Comparison of ENCODE assay signal across 9 mouse cellular contexts in the genomic region with DNA sequence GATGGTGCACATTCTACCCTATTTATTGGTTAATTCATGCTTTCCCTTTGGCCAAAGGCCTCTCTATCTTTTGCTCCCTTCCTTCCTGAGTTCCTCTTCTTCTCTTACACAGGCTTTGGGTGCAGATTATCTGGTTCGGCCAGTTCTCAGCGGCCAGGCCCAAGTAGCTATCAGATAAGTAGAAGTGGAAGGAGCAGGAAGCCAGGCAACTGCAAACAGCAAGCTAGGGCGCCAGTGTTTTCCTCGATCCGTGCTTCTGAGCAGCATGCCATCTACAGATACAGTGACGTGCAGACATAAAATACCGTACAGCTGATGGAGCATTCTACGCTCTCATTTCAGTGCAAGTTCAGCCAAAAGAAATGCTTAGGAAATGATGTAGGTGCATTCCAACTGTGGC. TPM values are rescaled to one million over a fixed set of nuclear protein-coding genes. Genes with fewer than 3 reads are reported as not detected.
DNase-seq lines count a peak whose midpoint lies in the region; ATAC-seq lines count a peak whose summit lies in the region.
"Had no signal": no experiment of that assay in that cellular context is flagged by ENCODE, and none has a peak within 500 bp of the region (broad histone marks: within the 10 kb centered on the region; RNA-seq: fewer than 3 reads in every experiment).

No protein-coding gene starts in this region.

- 88% methylated on average over 8 of the region's 8 CpGs for WGBS in limb, embryonic 12.5 days
- WGBS in limb, embryonic 10.5 days = 94% methylated on average over 8 of the region's 8 CpGs
- 95% methylated on average over 8 of the region's 8 CpGs for WGBS in midbrain, embryonic 11.5 days

- ATAC-seq in limb, embryonic 12.5 days (ENCODE audit: insufficient number of reproducible peaks, insufficient read depth, low FRiP score, low TSS enrichment, low read depth) = no peak
- ATAC-seq in hematopoietic stem cell, adult 5-6 weeks (replicated peaks in 1 of 2; ENCODE audit: insufficient read depth in 1 of 2, low FRiP score in 2 of 2, low TSS enrichment in 1 of 2, low read depth in 1 of 2, poor library complexity in 2 of 2, severe bottlenecking in 2 of 2) = peak; percentile 66 to 74
- peak; percentile 49 for ATAC-seq in megakaryocyte, adult 5-6 weeks (ENCODE audit: poor library complexity, severe bottlenecking)
- ATAC-seq in midbrain, embryonic 11.5 days (ENCODE audit: low FRiP score) = no peak
- ATAC-seq: inflammation-experienced regulatory T-cells, adult 6 months had no signal

- peaks cover 12% of the 10 kb centered on the region; the same call in 1 of the 2 replicates for H3K4me1 ChIP-seq in limb, embryonic 12.5 days (replicated peaks)
- 0 out of 2 replicates have a peak, but pooled peaks cover 5% of the 10 kb centered on the region for H3K4me1 ChIP-seq in limb, embryonic 10.5 days
- H3K4me1 ChIP-seq in midbrain, embryonic 11.5 days (ENCODE audit: control insufficient read depth, insufficient read depth, low read length) = no peaks in the 10 kb centered on the region

- H3K4me2 ChIP-seq in limb, embryonic 12.5 days = no peak overlapping the region
- no peak overlapping the region for H3K4me2 ChIP-seq in midbrain, embryonic 11.5 days
- H3K4me2 ChIP-seq: embryonic facial prominence, embryonic 12.5 days had no signal

- H3K4me3 ChIP-seq in limb, embryonic 12.5 days (replicated peaks) = no peak overlapping the region
- no peak overlapping the region for H3K4me3 ChIP-seq in limb, embryonic 10.5 days
- no peak overlapping the region for H3K4me3 ChIP-seq in midbrain, embryonic 11.5 days (ENCODE audit: low read depth, low read length)
- H3K4me3 ChIP-seq: embryonic facial prominence, embryonic 12.5 days had no signal

- no peaks in the 10 kb centered on the region for H3K9me3 ChIP-seq in limb, embryonic 12.5 days
- H3K9me3 ChIP-seq in limb, embryonic 10.5 days (replicated peaks) = no peaks in the 10 kb centered on the region
- H3K9me3 ChIP-seq in midbrain, embryonic 11.5 days (ENCODE audit: control insufficient read depth, low read length) = no peaks in the 10 kb centered on the region
- H3K9me3 ChIP-seq: embryonic facial prominence, embryonic 12.5 days had no signal

- H3K27ac ChIP-seq in limb, embryonic 12.5 days = 0 out of 2 replicates have a peak overlapping the region, but pooled peaks have one; percentile 35
- H3K27ac ChIP-seq in limb, embryonic 10.5 days = no peak overlapping the region
- no peak overlapping the region for H3K27ac ChIP-seq in midbrain, embryonic 11.5 days (ENCODE audit: low read depth, low read length)
- H3K27ac ChIP-seq: embryonic facial prominence, embryonic 12.5 days had no signal

- H3K9ac ChIP-seq in limb, embryonic 12.5 days (replicated peaks) = no peak overlapping the region
- no peak overlapping the region for H3K9ac ChIP-seq in midbrain, embryonic 11.5 days (ENCODE audit: low read length)
- H3K9ac ChIP-seq: embryonic facial prominence, embryonic 12.5 days had no signal

- DNase-seq in limb, embryonic 10.5 days (ENCODE audit: low spot score) = no peak
- peak; percentile 80 for DNase-seq in c-Kit-positive CD71-positive TER-119-positive erythroid progenitor cells, embryonic 14.5 days (ENCODE audit: low spot score)
- no peak for DNase-seq in midbrain, embryonic 11.5 days (ENCODE audit: low spot score, missing footprints)
- DNase-seq in Muller cell, postnatal 12 days (ENCODE audit: inconsistent ontology term) = no peak

- H3K36me3 ChIP-seq in limb, embryonic 12.5 days = peaks cover 28% of the 10 kb centered on the region
- peaks cover 41% of the 10 kb centered on the region for H3K36me3 ChIP-seq in limb, embryonic 10.5 days
- H3K36me3 ChIP-seq in midbrain, embryonic 11.5 days (ENCODE audit: control insufficient read depth, insufficient read depth, low read length) = no peaks in the 10 kb centered on the region; the same call in 1 of the 2 replicates

- H3K27me3 ChIP-seq in limb, embryonic 12.5 days = no peaks in the 10 kb centered on the region
- no peaks in the 10 kb centered on the region for H3K27me3 ChIP-seq in limb, embryonic 10.5 days (ENCODE audit: low read depth, poor library complexity, severe bottlenecking)
- no peaks in the 10 kb centered on the region for H3K27me3 ChIP-seq in midbrain, embryonic 11.5 days (ENCODE audit: control insufficient read depth, insufficient read depth, low read length)
- H3K27me3 ChIP-seq: embryonic facial prominence, embryonic 12.5 days had no signal

RNA-seq across cellular contexts. Expression of a gene that starts 24.5 kb away (rescaled TPM):
- polyA plus RNA-seq in limb, embryonic 12.5 days (2016; fragmentation: Nextera tagmentation; extraction: Ambion mirVana) = 20.5 and 22.2 TPM in 2 replicates
- 14.8 and 15.8 TPM in 2 replicates for polyA plus RNA-seq in limb, embryonic 10.5 days (2016; fragmentation: Nextera tagmentation; extraction: Ambion mirVana)
- total RNA-seq in hematopoietic stem cell, adult 5-6 weeks (2017) = 11.2 and 12.4 TPM in 2 replicates
- 20.3 and 21.3 TPM in 2 replicates for total RNA-seq in megakaryocyte, adult 5-6 weeks (2015)
- total RNA-seq in megakaryocyte, adult 5-6 weeks (2017) = 11.5 and 16.7 TPM in 2 replicates
- polyA plus RNA-seq in midbrain, embryonic 11.5 days (2014; fragmentation: Nextera tagmentation; extraction: Ambion mirVana) = 24.9 and 25.9 TPM in 2 replicates
- polyA plus RNA-seq: inflammation-experienced regulatory T-cells, adult 6 months had no signal

Comparison
In these comparisons a context has a peak if more than half of its experiments do, and no peak if none do; other contexts are left out.
1. ATAC-seq: peak in hematopoietic stem cell, adult 5-6 weeks (2 of 2) and megakaryocyte, adult 5-6 weeks (single experiment); none in limb, embryonic 12.5 days (single experiment) and midbrain, embryonic 11.5 days (single experiment).